Mouse (Mus musculus) T-helper 17 cell (primary cell): ENCODE measurements around the gene Trip4.
"Not testable (repeated sequence)": the region's sequence is repeated elsewhere in the genome, so short reads cannot be mapped to it uniquely, and the experiment has no call there.

ENCODE experiments used
- in situ Hi-C, 2 experiments: fragments of 300-600 bp; cut with MboI, MseI; formaldehyde crosslinking; loops; 1 replicate in 1 of 2; 2 replicates in 1 of 2; pipeline ENCODE4 v1.15.1; 2025; ENCODE audit warnings: high pct_unique_total_duplicates in 2 of 2

Gene Trip4

GRCm38 (mm10) chr9:65795651-65796050 lies 112.9 kb downstream of the Trip4 start:
- in situ Hi-C loops = no loop called here

- in situ Hi-C loops = no loop called here
Measured at GRCm38 (mm10) chr9:65794313-65794712, 114.3 kb downstream of the Trip4 start.

GRCm38 (mm10) chr9:65793506-65793905 lies 115.1 kb downstream of the Trip4 start:
- in situ Hi-C loops = no loop called here

GRCm38 (mm10) chr9:65793086-65793485 lies 115.5 kb downstream of the Trip4 start:
- in situ Hi-C loops = no loop called here

GRCm38 (mm10) chr9:65791846-65792245 lies 116.7 kb downstream of the Trip4 start:
- in situ Hi-C loops = no loop called here

- in situ Hi-C loops = no loop called here
Measured at GRCm38 (mm10) chr9:65791106-65791505, 117.5 kb downstream of the Trip4 start.

- in situ Hi-C loops = no loop called here
Measured at GRCm38 (mm10) chr9:65789788-65790187, 118.8 kb downstream of the Trip4 start.

- in situ Hi-C loops = no loop called here
Measured at GRCm38 (mm10) chr9:65788556-65788955, 120.0 kb downstream of the Trip4 start.

- in situ Hi-C loops = no loop called here
Measured at GRCm38 (mm10) chr9:65787829-65788344, 120.7 kb downstream of the Trip4 start.

- in situ Hi-C loops = no loop called here
Measured at GRCm38 (mm10) chr9:65786885-65787787, 121.5 kb downstream of the Trip4 start.

- in situ Hi-C loops = no loop called here
Measured at GRCm38 (mm10) chr9:65785772-65786368, 122.7 kb downstream of the Trip4 start.

GRCm38 (mm10) chr9:65779619-65780018 lies 129.0 kb downstream of the Trip4 start:
- in situ Hi-C loops = not testable (repeated sequence)
